Mouse (Mus musculus) lung, postnatal 0 days (tissue): Measurements from ENCODE around the gene Mef2c. TPM values are rescaled to one million over a fixed set of nuclear protein-coding genes. Genes with fewer than 3 reads are reported as not detected.
A peak's percentile ranks its signal among the peaks of the same experiment; 100 is the strongest.

Experiments used
- ATAC-seq: fragments of 200-750 bp; cut with Nextera tagmentation; 2 replicates; pipeline ENCODE4 v1.8.0; 2017; ENCODE audit warnings: moderate library complexity
- DNase-seq: peaks from one replicate; pipeline ENCODE4 v3.0.0-alpha.2; 2016; ENCODE audit warnings: low spot score
- H3K27ac ChIP-seq: fragments of 300-500 bp; sonication (generic); 2 replicates; pipeline ENCODE4 v1.5.1; 2014; ENCODE audit warnings: antibody characterized with exemption, mild to moderate bottlenecking, low read length, mixed read lengths
- H3K27me3 ChIP-seq: fragments of 300-500 bp; sonication (generic); replicated peaks from 2 replicates; pipeline ENCODE4 v1.6.1; 2014; ENCODE audit warnings: low read length, mixed read lengths; ENCODE audit not compliant: insufficient read depth
- H3K36me3 ChIP-seq: fragments of 300-500 bp; sonication (generic); 2 replicates; pipeline ENCODE4 v1.6.1; 2014; ENCODE audit warnings: low read length, mixed read lengths; ENCODE audit not compliant: insufficient read depth
- H3K4me1 ChIP-seq: fragments of 300-500 bp; sonication (generic); 2 replicates; pipeline ENCODE4 v1.6.1; 2014; ENCODE audit warnings: antibody characterized with exemption, low read depth, low read length, mixed read lengths; ENCODE audit not compliant: insufficient read depth
- H3K4me2 ChIP-seq: fragments of 300-500 bp; sonication (generic); replicated peaks from 2 replicates; pipeline ENCODE4 v1.6.1; 2014; ENCODE audit warnings: low read depth, mild to moderate bottlenecking, low read length, moderate library complexity, mixed read lengths
- H3K4me3 ChIP-seq: fragments of 300-500 bp; sonication (generic); 2 replicates; pipeline ENCODE4 v1.5.1; 2014; ENCODE audit warnings: low read depth, low read length
- H3K9ac ChIP-seq: fragments of 300-500 bp; sonication (generic); replicated peaks from 2 replicates; pipeline ENCODE4 v1.6.1; 2014; ENCODE audit warnings: low read depth, mild to moderate bottlenecking
- H3K9me3 ChIP-seq: fragments of 300-500 bp; sonication (generic); 2 replicates; pipeline ENCODE4 v1.6.1; 2016; ENCODE audit warnings: low read length, mixed read lengths
- CTCF ChIP-seq: IDR thresholded peaks from 2 replicates; pipeline ENCODE4 v1.5.1; 2016; ENCODE audit warnings: antibody characterized with exemption, mild to moderate bottlenecking
- EP300 ChIP-seq: IDR thresholded peaks from 2 replicates; pipeline ENCODE4 v1.6.1; 2016; ENCODE audit warnings: antibody characterized with exemption, mild to moderate bottlenecking, control low read depth
- WGBS: fragments of 180-500 bp; shearing (Covaris S2); extraction: QIAGEN DNeasy Blood & Tissue Kit; methylation state at CpG from one replicate; pipeline ENCODE4 v1.1.7; 2014; 5-methylcytosine and 5-hydroxymethylcytosine counted together
- polyA plus RNA-seq: library from polyadenylated mRNA; unstranded; fragments of >200 nt; fragmentation: Nextera tagmentation; extraction: Ambion mirVana; gene quantifications from 2 replicates; pipeline ENCODE4 v1.2.1, GENCODE M21; 2015

Gene Mef2c
- polyA plus RNA-seq, 1 experiment from 2014 or later = 35.3 TPM

- H3K9ac ChIP-seq = no peak overlapping the region
- 75% methylated on average over 2 of the region's 2 CpGs for WGBS
Measured at GRCm38 (mm10) chr13:83473755-83474154, 30.1 kb upstream of the Mef2c start.

GRCm38 (mm10) chr13:83480388-83480787 lies 23.4 kb upstream of the Mef2c start:
- ATAC-seq (no peak), DNase-seq (no peak)
- Histone ChIP-seq H3K27ac (no peak overlapping the region), H3K9ac (no peak overlapping the region), H3K36me3 (no peaks in the 10 kb centered on the region), H3K4me1 (no peaks in the 10 kb centered on the region), H3K27me3 (no peaks in the 10 kb centered on the region), H3K4me2 (no peak overlapping the region), H3K9me3 (no peaks in the 10 kb centered on the region), H3K4me3 (no peak overlapping the region)
- 67% methylated on average over 3 of the region's 3 CpGs for WGBS
- TF ChIP-seq CTCF (no peak), EP300 (no peak)

More at GRCm38 (mm10) chr13:83473755-83474154, 30.1 kb upstream of the Mef2c start:
- no peak overlapping the region for H3K27ac ChIP-seq
- no peaks in the 10 kb centered on the region for H3K36me3 ChIP-seq
- H3K4me2 ChIP-seq = no peak overlapping the region
- H3K4me3 ChIP-seq = no peak overlapping the region
- no peaks in the 10 kb centered on the region for H3K27me3 ChIP-seq
- H3K4me1 ChIP-seq = no peaks in the 10 kb centered on the region
- no peak for TF ChIP-seq CTCF
- TF ChIP-seq EP300 = no peak
- no peaks in the 10 kb centered on the region for H3K9me3 ChIP-seq
- ATAC-seq (no peak), DNase-seq (no peak)

- Histone ChIP-seq H3K4me2 (no peak overlapping the region), H3K4me3 (no peak overlapping the region), H3K9ac (no peak overlapping the region), H3K36me3 (no peaks in the 10 kb centered on the region), H3K27ac (no peak overlapping the region), H3K4me1 (no peaks in the 10 kb centered on the region), H3K9me3 (no peaks in the 10 kb centered on the region), H3K27me3 (no peaks in the 10 kb centered on the region)
- TF ChIP-seq EP300 = no peak
- no peak for TF ChIP-seq CTCF
- WGBS = 43% methylated on average over 7 of the region's 7 CpGs
- DNase-seq (peak; percentile 34), ATAC-seq (no peak; the same call in 1 of the 2 replicates)
Measured at GRCm38 (mm10) chr13:83481310-83481709, 22.5 kb upstream of the Mef2c start.

GRCm38 (mm10) chr13:83482087-83482486 lies 21.7 kb upstream of the Mef2c start:
- Histone ChIP-seq H3K4me2 (no peak overlapping the region), H3K27ac (no peak overlapping the region), H3K9me3 (no peaks in the 10 kb centered on the region), H3K9ac (no peak overlapping the region), H3K36me3 (no peaks in the 10 kb centered on the region), H3K4me1 (no peaks in the 10 kb centered on the region), H3K4me3 (no peak overlapping the region), H3K27me3 (no peaks in the 10 kb centered on the region)
- DNase-seq = peak; percentile 21
- ATAC-seq = no peak
- no peak for TF ChIP-seq CTCF
- no peak for TF ChIP-seq EP300
- WGBS = 59% methylated on average over 5 of the region's 5 CpGs

- ATAC-seq = no peak
Measured at GRCm38 (mm10) chr13:83484215-83484614, 19.6 kb upstream of the Mef2c start.

GRCm38 (mm10) chr13:83484721-83485369 lies 19.0 kb upstream of the Mef2c start:
- Histone ChIP-seq H3K27ac (no peak overlapping the region), H3K4me1 (no peaks in the 10 kb centered on the region), H3K9me3 (no peaks in the 10 kb centered on the region), H3K36me3 (no peaks in the 10 kb centered on the region), H3K4me2 (no peak overlapping the region), H3K27me3 (no peaks in the 10 kb centered on the region), H3K9ac (no peak overlapping the region), H3K4me3 (no peak overlapping the region)
- ATAC-seq (no peak), DNase-seq (no peak)
- 69% methylated on average over 7 of the region's 7 CpGs for WGBS
- TF ChIP-seq CTCF (no peak), EP300 (no peak)

More at GRCm38 (mm10) chr13:83484215-83484614, 19.6 kb upstream of the Mef2c start:
- no peaks in the 10 kb centered on the region for H3K4me1 ChIP-seq
- no peaks in the 10 kb centered on the region for H3K27me3 ChIP-seq
- DNase-seq = no peak
- H3K36me3 ChIP-seq = no peaks in the 10 kb centered on the region
- no peak overlapping the region for H3K4me3 ChIP-seq
- no peaks in the 10 kb centered on the region for H3K9me3 ChIP-seq
- TF ChIP-seq CTCF (no peak), EP300 (no peak)
- no peak overlapping the region for H3K4me2 ChIP-seq
- H3K27ac ChIP-seq = no peak overlapping the region
- H3K9ac ChIP-seq = no peak overlapping the region
- 87% methylated on average over 4 of the region's 4 CpGs for WGBS
